Mouse (Mus musculus) bone marrow macrophage, adult 2 months (primary cell): ENCODE measurements around the gene Fzd4.

Experiments
- CTCF ChIP-seq: IDR thresholded peaks from 2 replicates; pipeline ENCODE4 v1.5.1; 2012; ENCODE audit warnings: low read depth, mild to moderate bottlenecking, low read length, moderate library complexity
- POLR2A ChIP-seq: IDR thresholded peaks from 2 replicates; pipeline ENCODE4 v1.6.1; 2012; ENCODE audit warnings: mild to moderate bottlenecking, low read depth, low read length, borderline replicate concordance

GRCm38 (mm10) chr7:89388981-89389380, 15.2 kb upstream of the Fzd4 start:
- TF ChIP-seq CTCF (no peak), POLR2A (no peak)
